Mouse (Mus musculus) ES-E14 (cell line): ENCODE data around the gene C77080.

Experiments
- CHD2 ChIP-seq: IDR thresholded peaks from 2 replicates; pipeline ENCODE4 v1.6.1; 2014; ENCODE audit warnings: mild to moderate bottlenecking, low read depth, low read length, inconsistent platforms
- ZC3H11A ChIP-seq: IDR thresholded peaks from 2 replicates; pipeline ENCODE4 v1.6.1; 2012; ENCODE audit warnings: low read depth, mild to moderate bottlenecking, inconsistent platforms, low read length, borderline replicate concordance

DNA sequence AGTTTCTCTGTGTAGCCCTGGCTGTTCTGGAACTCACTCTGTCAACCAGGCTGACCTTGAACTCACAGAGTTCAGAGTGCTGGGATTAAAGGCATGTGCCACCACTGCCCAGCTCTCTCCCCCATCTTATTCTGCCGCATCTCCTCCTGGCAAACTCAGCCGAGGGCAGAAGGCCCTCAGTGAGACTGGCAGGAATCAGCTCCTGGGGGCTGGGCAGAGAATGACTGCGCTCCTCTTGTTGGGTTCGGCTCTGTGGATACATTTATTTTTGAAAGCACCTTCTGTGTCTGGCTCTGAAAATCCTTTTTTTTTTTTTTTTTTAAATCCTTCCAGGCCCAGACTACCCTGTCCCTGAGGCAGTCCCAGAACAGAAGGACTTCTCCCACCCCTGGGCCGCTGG is 21.6 kb upstream of the C77080 start:
- TF ChIP-seq CHD2, result no peak
- no peak for TF ChIP-seq ZC3H11A
